Mouse (Mus musculus): ENCODE measurements around the gene Sycp2. TPM values are rescaled to one million over a fixed set of nuclear protein-coding genes. Genes with fewer than 3 reads are reported as not detected.

Sycp2 gene
- not detected for total RNA-seq (2022)

GRCm38 (mm10) chr2:178407053-178407815, at the start of gene Sycp2:
Gene Sycp2 (minus strand): TSS chr2:178407685.
- DNase-seq (ENCODE audit: low spot score in 2 of 2): no peak

- DNase-seq (ENCODE audit: low spot score in 2 of 2): no peak
These were observed 47.4 kb upstream of the Sycp2 start for GRCm38 (mm10) chr2:178454664-178455516.

- no peak for DNase-seq (ENCODE audit: low spot score in 2 of 2)
These were observed 43.5 kb upstream of the Sycp2 start for GRCm38 (mm10) chr2:178450961-178451360.

- no peak for DNase-seq (ENCODE audit: low spot score in 2 of 2)
These were observed 42.8 kb upstream of the Sycp2 start for GRCm38 (mm10) chr2:178450236-178450635.

GRCm38 (mm10) chr2:178449386-178449785, 41.9 kb upstream of the Sycp2 start:
- DNase-seq (ENCODE audit: low spot score in 2 of 2): no peak

- DNase-seq (ENCODE audit: low spot score in 2 of 2): no peak
These were observed 29.8 kb upstream of the Sycp2 start for GRCm38 (mm10) chr2:178437311-178437710.

GRCm38 (mm10) chr2:178433903-178434302, 26.4 kb upstream of the Sycp2 start:
- no peak for DNase-seq (ENCODE audit: low spot score in 2 of 2)

- DNase-seq (ENCODE audit: low spot score in 2 of 2): no peak
These were observed 26.0 kb upstream of the Sycp2 start for GRCm38 (mm10) chr2:178433495-178433894.

DNA sequence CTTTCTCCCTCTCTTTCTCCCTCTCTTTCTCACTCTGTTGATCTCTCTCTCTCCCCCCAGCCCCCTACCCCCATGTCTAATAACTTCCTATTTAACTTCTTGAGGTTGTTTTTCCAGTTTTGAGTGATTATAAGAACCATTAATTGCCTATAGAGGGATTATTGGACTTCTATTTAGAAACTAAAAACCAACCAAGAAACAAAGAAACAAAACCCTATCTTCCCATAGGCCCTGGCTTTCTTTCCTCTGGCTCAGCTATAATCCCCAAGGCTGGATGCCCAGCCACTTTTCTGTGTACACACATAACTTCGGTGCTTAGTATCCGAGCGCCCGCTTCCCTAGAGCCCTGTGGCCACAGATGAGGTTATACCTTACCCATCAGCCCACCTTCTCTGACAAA, 22.7 kb upstream of the Sycp2 start, which contains the start of gene Cdh26:
Gene Cdh26, plus strand, starts transcription at position 301 of the 400 bp plus-strand sequence.
- no peak for DNase-seq (ENCODE audit: low spot score in 2 of 2)

GRCm38 (mm10) chr2:178429426-178429825, 21.9 kb upstream of the Sycp2 start:
- no peak for DNase-seq (ENCODE audit: low spot score in 2 of 2)

DNA sequence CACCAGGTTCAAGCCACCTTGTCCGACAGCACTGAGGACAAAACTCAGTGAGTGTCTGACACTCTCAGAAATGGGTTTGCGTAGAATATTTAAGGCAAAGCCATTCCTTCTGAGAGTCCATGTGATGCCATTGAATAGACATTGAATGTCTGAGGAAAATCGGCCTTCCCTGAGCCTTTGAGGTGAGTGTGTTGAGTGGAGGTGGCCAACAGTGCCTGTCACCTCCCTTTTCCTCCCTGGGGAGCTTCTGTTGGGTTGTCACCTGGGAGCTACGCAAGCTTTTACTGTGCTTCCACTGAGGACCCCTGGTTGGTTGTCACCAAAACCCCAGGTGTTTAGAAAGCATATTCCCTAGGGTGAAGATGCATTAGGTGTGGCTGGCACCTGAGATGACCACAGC, 21.2 kb upstream of the Sycp2 start:
- DNase-seq (ENCODE audit: low spot score in 2 of 2): no peak

GRCm38 (mm10) chr2:178428183-178428582, 20.7 kb upstream of the Sycp2 start:
- no peak for DNase-seq (ENCODE audit: low spot score in 2 of 2)

DNA sequence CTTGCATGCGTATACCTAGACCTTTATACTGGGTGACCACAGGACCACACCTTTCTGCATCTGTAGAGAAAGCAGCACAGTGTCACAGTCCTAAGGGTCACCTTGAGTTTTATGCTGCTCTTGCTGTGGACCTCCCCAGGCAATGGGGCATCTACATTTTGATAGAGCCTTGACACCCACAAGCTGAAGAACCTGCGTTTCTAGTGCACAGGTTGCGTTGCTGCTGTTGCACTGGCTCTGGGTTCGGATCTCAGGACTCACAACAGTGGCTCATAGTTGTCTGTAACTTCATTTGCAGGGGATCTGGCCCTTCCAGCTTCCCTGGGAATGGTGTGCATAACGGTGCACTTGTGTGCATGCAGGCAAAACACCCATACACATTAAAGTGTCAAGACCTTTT, 19.7 kb upstream of the Sycp2 start:
- peak in 1 of 2 experiments; percentile 1 for DNase-seq (ENCODE audit: low spot score in 2 of 2)

GRCm38 (mm10) chr2:178426229-178426628, 18.7 kb upstream of the Sycp2 start:
- DNase-seq (ENCODE audit: low spot score in 2 of 2): peak in 1 of 2 experiments; percentile 2

GRCm38 (mm10) chr2:178423223-178423622, 15.7 kb upstream of the Sycp2 start:
- DNase-seq (ENCODE audit: low spot score in 2 of 2): no peak

DNA sequence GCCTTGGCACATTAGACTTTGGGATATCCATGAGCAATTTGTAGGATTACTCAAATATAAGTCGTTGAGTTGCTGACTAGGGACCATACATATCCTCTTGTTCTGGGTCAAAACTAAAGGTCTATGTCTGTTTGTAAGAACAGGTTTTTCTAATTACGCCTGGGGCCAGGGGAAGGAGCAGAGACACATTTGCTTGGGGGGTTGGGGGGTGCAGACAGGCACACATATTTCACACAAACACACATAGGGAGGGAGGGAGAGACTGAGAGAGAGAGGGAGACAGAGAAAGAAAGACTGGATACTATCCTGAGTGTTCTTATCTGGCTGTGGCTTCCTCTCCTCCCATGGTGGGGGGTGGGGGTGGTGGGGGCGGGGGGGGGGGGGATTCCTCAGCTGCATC, 14.7 kb upstream of the Sycp2 start:
- DNase-seq (ENCODE audit: low spot score in 2 of 2): no peak

- DNase-seq (ENCODE audit: low spot score in 2 of 2): no peak
These were observed 14.1 kb upstream of the Sycp2 start for GRCm38 (mm10) chr2:178421603-178422002.

DNA sequence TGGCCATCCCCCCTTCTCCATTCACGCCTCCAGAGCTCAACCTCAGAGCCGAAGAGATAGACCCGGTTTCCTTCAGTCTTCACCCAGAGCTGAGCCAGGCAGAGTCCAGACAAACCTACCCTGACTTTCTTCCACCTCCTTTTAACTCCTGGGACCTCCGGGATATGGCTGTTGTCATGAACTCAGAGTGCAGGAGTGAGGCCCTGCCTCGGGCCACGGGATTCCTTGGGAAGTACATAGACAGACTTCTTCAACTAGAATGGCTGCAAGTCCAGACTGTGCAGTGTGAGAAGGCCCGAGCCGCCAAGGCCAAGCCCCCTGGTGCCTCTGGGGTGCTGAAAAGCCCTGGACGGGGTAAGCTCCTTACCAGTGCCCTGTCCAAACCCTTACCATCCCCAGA, 13.1 kb upstream of the Sycp2 start:
- no peak for DNase-seq (ENCODE audit: low spot score in 2 of 2)

- DNase-seq (ENCODE audit: low spot score in 2 of 2): no peak
These were observed 9.5 kb upstream of the Sycp2 start for GRCm38 (mm10) chr2:178416970-178417369.

GRCm38 (mm10) chr2:178416427-178416826, 8.9 kb upstream of the Sycp2 start:
- no peak for DNase-seq (ENCODE audit: low spot score in 2 of 2)

GRCm38 (mm10) chr2:178415150-178415448, 7.6 kb upstream of the Sycp2 start:
- no peak for DNase-seq (ENCODE audit: low spot score in 2 of 2)

GRCm38 (mm10) chr2:178414261-178415149, 7.0 kb upstream of the Sycp2 start, which contains the start of the genes Ppp1r3d and Fam217b:
Gene Ppp1r3d (minus strand): TSS chr2:178414472.
Gene Fam217b (plus strand): TSS chr2:178414524.
- DNase-seq (ENCODE audit: low spot score in 2 of 2): peak in 1 of 2 experiments; percentile 41

Data from gastrocnemius, adult 8-10 months (tissue).